Mouse (Mus musculus) small intestine, adult 2 months (tissue): Measurements from ENCODE around the gene Snx15.

Source experiments
- CTCF ChIP-seq: fragments of 200-500 bp; IDR thresholded peaks from 2 replicates; pipeline ENCODE4 v1.5.1; 2012; ENCODE audit warnings: low read depth, mild to moderate bottlenecking, control low read depth, inconsistent platforms, low read length, moderate library complexity, mixed read lengths; ENCODE audit not compliant: insufficient replicate concordance, insufficient read length; ENCODE audit errors: extremely low read depth
- POLR2A ChIP-seq: fragments of 200-500 bp; IDR thresholded peaks from 2 replicates; pipeline ENCODE4 v1.6.1; 2012; ENCODE audit warnings: low read depth, mild to moderate bottlenecking, control low read depth, inconsistent platforms, low read length, moderate library complexity

GRCm38 (mm10) chr19:6163872-6164547 lies 35.9 kb upstream of the Snx15 start:
- TF ChIP-seq CTCF (no peak), POLR2A (no peak)
